Mouse (Mus musculus) megakaryocyte-erythroid progenitor cell, adult 5-6 weeks (primary cell): ENCODE measurements around the gene Ninj1. TPM values are rescaled to one million over a fixed set of nuclear protein-coding genes. Genes with fewer than 3 reads are reported as not detected.
A peak's percentile ranks its signal among the peaks of the same experiment; 100 is the strongest.

ENCODE experiments used
- ATAC-seq: replicated peaks from 2 replicates; pipeline ENCODE4 v1.8.0; 2016; ENCODE audit warnings: mild to moderate bottlenecking, inconsistent platforms; ENCODE audit not compliant: severe bottlenecking, poor library complexity, low FRiP score, low TSS enrichment
- total RNA-seq, 2 experiments: library from RNA; stranded (forward) in 1 of 2; stranded (reverse) in 1 of 2; fragments of 200-1000, 215-1000 nt in 1 of 2; fragments of >200 nt in 1 of 2; fragmentation: Nextera tagmentation in 1 of 2; gene quantifications; 2 replicates each; pipeline ENCODE4 v1.2.3; 2014 to 2017

Ninj1 gene
- total RNA-seq, 2 experiments from 2014 or later = 18.7 to 34.5 TPM

DNA sequence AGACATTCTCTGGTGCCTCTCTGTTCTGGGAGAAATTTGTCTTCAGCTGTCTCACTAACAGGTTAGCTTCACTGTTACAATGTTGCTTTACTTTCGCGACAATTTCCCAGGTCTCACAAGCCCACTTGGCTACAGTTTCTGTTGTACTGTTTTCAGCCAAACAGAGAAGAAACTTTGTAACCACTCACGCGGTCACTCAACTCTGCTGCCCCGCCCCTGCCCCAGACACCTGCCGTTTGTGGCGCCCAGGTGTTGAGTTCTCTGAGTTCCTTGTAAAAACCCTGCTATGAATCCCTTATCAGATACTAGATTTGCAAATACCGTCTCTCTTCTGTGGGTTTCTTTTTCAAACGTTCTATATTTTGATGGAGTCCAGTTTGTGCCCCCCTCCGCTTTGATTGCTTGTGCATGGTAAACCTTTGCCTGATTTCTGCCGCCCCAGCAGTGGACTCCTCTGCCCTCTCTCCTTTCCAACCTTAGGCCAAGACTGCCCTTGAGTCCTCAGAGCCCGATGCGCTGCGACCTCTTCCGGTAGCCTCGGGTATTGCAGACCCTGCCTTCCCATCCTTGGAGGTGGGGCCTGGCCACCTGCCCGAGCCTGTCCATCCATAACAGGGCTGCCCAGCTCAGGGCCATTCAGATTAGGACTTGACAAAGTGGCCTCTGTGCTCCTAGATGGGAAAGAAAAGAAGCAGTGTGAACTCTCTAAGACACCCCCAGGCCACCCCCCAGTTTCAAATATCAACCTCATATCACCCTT lies 17.7 kb upstream of the Ninj1 start:
- ATAC-seq = peak; percentile 83

- no peak for ATAC-seq
Measured at GRCm38 (mm10) chr13:49170623-49171022, 16.7 kb upstream of the Ninj1 start.

DNA sequence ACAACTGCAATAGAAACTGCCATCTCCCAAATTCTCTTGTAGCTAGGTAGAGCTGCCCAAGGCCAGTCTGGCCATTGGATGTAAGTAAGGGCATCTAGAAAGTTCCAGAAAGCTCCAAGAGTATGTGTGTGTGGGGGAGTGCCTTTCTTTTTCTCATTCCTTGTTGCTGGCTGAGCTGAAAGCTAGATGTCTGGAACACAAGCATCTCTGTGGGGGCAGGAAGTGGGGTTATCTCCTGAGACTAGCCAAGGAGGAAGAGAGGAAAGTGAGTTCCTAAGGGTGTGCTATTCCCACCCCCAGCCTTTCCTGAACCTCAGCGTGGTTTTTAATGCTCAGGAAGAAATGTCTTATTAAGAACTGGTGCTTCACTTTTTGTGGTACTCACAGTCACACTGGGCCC lies 15.6 kb upstream of the Ninj1 start:
- no peak for ATAC-seq

DNA sequence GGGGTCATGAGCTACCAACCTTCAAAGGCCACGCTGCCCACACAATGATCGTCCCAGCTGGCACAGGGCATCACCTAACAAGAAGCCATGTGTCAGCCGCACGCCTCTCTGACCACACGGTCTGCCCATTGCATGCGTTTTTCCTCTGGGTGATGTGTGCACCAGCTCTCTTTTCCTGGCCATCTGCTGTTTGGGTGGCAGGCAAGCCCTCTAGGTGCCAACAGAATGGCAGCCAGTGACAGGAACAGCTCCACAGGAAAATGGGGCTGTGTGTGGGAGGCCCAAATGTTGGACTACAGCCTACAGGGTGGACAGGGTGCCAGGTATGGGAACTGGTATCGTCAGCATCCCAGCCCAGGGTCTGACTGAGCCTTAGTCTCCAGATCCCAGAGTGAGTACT lies 14.9 kb upstream of the Ninj1 start:
- ATAC-seq = no peak

- ATAC-seq = peak; percentile 90
Measured at GRCm38 (mm10) chr13:49172971-49173596, 14.2 kb upstream of the Ninj1 start.

GRCm38 (mm10) chr13:49175509-49175908 lies 11.8 kb upstream of the Ninj1 start:
- ATAC-seq = no peak

DNA sequence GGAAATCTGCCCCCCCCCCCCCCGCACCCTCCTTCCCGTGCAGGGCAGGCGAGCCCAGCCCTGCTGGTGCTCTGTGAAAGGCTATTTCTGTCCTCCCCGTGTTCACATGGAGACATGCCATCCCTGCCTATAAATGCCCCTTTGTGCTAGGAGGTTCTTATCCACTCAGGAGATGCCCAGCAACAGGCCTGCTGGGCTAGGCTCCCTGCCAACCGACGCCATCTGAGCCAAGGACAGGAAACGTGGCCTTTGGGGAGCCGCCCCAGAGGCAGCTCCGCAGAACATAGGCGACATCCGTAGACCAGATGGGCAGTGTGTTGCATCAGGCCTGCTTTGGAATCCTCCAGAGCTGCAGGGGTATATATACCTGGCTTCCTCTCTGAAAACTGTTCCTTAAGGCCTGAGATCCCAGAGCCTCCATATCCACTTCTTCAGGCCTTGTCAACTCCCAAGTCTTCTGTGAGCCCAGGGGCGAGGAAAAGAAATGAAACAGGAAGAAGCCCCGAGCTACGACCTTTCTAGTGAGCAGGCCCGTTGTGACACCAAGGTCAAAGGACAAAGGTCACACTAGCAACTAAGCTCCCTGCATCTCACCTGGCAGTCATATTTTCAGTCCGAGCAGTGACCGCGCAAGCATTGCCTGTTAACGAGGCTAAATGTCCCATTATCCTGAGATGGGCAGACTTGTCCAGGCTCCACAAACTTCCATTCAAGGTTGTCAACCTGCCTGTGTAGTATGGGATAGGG lies 8.3 kb upstream of the Ninj1 start:
- peak; percentile 77 for ATAC-seq

DNA sequence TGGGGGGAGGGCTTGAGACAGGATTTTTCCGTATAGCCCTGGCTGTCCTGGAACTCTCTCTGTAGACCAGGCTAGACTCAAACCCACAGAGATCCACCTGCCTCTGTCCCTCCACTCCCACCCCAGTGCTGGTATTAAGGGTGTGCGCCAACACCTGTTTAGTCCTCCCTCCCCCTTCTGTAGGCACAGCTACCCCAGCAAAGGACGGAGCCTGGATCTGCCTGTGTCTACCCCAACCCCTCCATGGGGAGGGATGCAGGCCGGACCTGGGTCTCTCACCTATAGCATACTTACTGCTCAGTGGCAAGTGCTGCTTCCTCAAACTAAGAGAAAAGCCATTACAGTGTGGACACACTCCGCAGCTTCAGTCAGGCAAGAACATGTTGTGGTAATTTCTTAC lies 7.0 kb upstream of the Ninj1 start:
- no peak for ATAC-seq

- no peak for ATAC-seq
Measured at GRCm38 (mm10) chr13:49180691-49181090, 6.6 kb upstream of the Ninj1 start.

- no peak for ATAC-seq
Measured at GRCm38 (mm10) chr13:49181411-49181984, 5.8 kb upstream of the Ninj1 start.

GRCm38 (mm10) chr13:49183161-49183560 lies 4.1 kb upstream of the Ninj1 start:
- no peak for ATAC-seq

GRCm38 (mm10) chr13:49183646-49184045 lies 3.6 kb upstream of the Ninj1 start:
- ATAC-seq = no peak

GRCm38 (mm10) chr13:49186798-49187287 lies 442 bp upstream of the Ninj1 start:
- ATAC-seq = 0 out of 2 replicates have a peak, but pooled peaks have one; percentile 5

DNA sequence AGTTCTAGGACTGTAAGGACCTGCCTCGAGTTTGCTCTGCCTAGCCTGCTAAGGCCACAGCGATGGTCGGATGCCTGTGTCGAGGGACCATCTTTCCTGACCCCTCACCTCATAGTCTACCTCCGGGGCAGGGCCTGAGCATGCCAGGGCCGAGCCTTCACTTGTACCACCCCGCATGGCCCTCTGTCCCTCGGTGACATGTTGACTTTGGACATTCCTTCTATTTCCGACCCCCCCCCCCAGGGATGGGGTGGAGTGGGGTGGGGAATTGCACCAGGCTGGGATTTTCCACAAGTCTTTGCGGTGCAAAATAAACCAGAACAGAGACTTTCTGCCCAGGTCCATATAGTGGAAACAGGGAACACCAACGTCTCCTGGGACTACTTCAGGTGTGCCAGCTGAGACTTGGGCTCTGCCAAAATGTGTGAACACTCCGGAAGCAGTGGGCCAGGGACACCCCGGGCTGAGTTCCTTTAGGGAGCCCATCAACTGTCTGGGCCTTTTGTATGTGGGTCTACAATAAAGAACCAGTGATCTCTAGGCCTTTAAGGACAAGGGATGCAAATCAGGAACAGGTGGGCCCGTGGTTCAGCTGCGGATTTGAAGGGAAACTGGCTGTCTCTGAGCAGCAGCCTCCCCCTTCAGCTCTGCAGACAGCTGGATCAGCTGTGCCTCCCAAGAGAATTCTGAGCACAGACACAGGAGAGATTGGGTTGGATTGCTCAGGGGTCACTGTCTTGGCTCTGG lies 1.1 kb downstream of the Ninj1 start:
- no peak for ATAC-seq

- ATAC-seq = no peak
Measured at GRCm38 (mm10) chr13:49188966-49189360, 1.7 kb downstream of the Ninj1 start.

GRCm38 (mm10) chr13:49189970-49190870 lies 2.9 kb downstream of the Ninj1 start:
- ATAC-seq = no peak

GRCm38 (mm10) chr13:49190876-49191672 lies 3.8 kb downstream of the Ninj1 start:
- ATAC-seq = no peak

- no peak for ATAC-seq
Measured at GRCm38 (mm10) chr13:49191673-49192035, 4.4 kb downstream of the Ninj1 start.
